25 mouse cellular contexts compared by ENCODE assay signal in the genomic region with DNA sequence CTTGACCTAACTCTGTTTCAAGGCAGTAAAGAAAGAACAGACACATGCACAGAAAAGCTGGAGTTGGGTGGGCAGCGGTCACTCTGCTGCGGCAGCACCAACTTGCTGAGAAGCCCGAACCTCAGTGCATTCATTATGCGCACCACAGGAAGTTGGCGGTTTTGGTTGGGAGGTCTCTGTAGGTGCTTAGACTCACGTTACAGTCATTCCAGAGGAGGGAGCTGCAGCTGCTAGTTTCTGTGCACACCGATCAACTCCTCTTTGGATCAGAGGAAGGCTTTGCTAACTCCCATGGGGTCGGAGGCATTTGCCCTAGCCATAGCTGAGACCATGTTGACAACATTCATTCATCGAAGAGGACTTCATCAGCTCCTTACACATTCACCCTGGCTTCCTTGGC. TPM values are rescaled to one million over a fixed set of nuclear protein-coding genes. Genes with fewer than 3 reads are reported as not detected.
DNase-seq lines count a peak whose midpoint lies in the region; ATAC-seq lines count a peak whose summit lies in the region.
"Had no signal": no experiment of that assay in that cellular context is flagged by ENCODE, and none has a peak within 500 bp of the region (broad histone marks: within the 10 kb centered on the region; RNA-seq: fewer than 3 reads in every experiment).

No protein-coding gene starts in this region.

- 80% methylated on average over 9 of the region's 9 CpGs for WGBS in midbrain, embryonic 10.5 days

- H3K36me3 ChIP-seq in midbrain, embryonic 10.5 days = no peaks in the 10 kb centered on the region
- H3K36me3 ChIP-seq: embryonic facial prominence, embryonic 15.5 days; forebrain, embryonic 10.5 days; heart, embryonic 10.5 days had no signal

- ATAC-seq in CD4-positive, CD25-positive, alpha-beta regulatory T cell, adult 4 months = no peak
- ATAC-seq: forebrain, embryonic 14.5 days had no signal

- H3K9me3 ChIP-seq in midbrain, embryonic 10.5 days (replicated peaks) = no peaks in the 10 kb centered on the region
- H3K9me3 ChIP-seq: embryonic facial prominence, embryonic 15.5 days; forebrain, embryonic 10.5 days; heart, embryonic 10.5 days had no signal

- DNase-seq in CD4-positive, CD25-positive, alpha-beta regulatory T cell, adult 2 months (ENCODE audit: low read depth, low spot score) = peak; percentile 37
- DNase-seq in thymus, postnatal 14 days = peak; percentile 40
- no peak for DNase-seq in thymus, adult 18-20 months
- peak; percentile 39 for DNase-seq in induced T-regulatory cell, adult 2 months (ENCODE audit: low read depth)
- no peak for DNase-seq in left cerebral cortex, adult 9 months (ENCODE audit: low spot score in 2 of 2)
- no peak for DNase-seq in midbrain, embryonic 10.5 days (ENCODE audit: low spot score)
- no peak for DNase-seq in gastrocnemius, postnatal 25 days
- DNase-seq: adrenal gland, postnatal 10 days; B cell, adult 2 months; cerebellum, adult 11 months; cerebellum, adult 8-10 months; cerebellum, postnatal 14 days; embryo, embryonic 11 days; gastrocnemius, adult 2 months; gastrocnemius, postnatal 36 days; heart, adult 18-20 months; heart, postnatal 10 days had no signal

- no peak overlapping the region for H3K27ac ChIP-seq in midbrain, embryonic 10.5 days (replicated peaks)
- H3K27ac ChIP-seq: embryonic facial prominence, embryonic 15.5 days; forebrain, embryonic 10.5 days; gastrocnemius, adult 2 months; heart, embryonic 10.5 days; hindbrain, embryonic 14.5 days had no signal

- H3K4me3 ChIP-seq in midbrain, embryonic 10.5 days = no peak overlapping the region
- H3K4me3 ChIP-seq: embryonic facial prominence, embryonic 15.5 days; erythroblast, embryonic 14.5 days; forebrain, embryonic 10.5 days; gastrocnemius, adult 2 months; heart, embryonic 10.5 days had no signal

- H3K27me3 ChIP-seq in midbrain, embryonic 10.5 days (ENCODE audit: low read depth, poor library complexity, severe bottlenecking) = peaks cover 16% of the 10 kb centered on the region; the same call in 1 of the 2 replicates
- H3K27me3 ChIP-seq: embryonic facial prominence, embryonic 15.5 days had no signal

- H3K4me1 ChIP-seq in midbrain, embryonic 10.5 days = peaks cover 19% of the 10 kb centered on the region

RNA-seq across cellular contexts. Expression of a gene that starts 45.3 kb away (rescaled TPM):
- polyA plus RNA-seq in CD4-positive, CD25-positive, alpha-beta regulatory T cell, adult 4 months (2017; shearing (Covaris generic)) = 100 to 1,000 TPM; 208 to 272 TPM
- polyA plus RNA-seq in midbrain, embryonic 10.5 days (2016; fragmentation: Nextera tagmentation; extraction: Ambion mirVana) = 58.4 and 60.6 TPM in 2 replicates
- total RNA-seq in gastrocnemius, postnatal 25 days (2021) = under 1 TPM; 0.13 to 0.35 TPM
- total RNA-seq: common myeloid progenitor, adult 5-6 weeks had no signal
- polyA plus RNA-seq: erythroblast, embryonic 14.5 days had no signal

Comparison
In these comparisons a context has a peak if more than half of its experiments do, and no peak if none do; other contexts are left out.
1. DNase-seq: peak in CD4-positive, CD25-positive, alpha-beta regulatory T cell, adult 2 months (single experiment), thymus, postnatal 14 days (single experiment) and induced T-regulatory cell, adult 2 months (single experiment); none in thymus, adult 18-20 months (0 of 2), left cerebral cortex, adult 9 months (0 of 2), midbrain, embryonic 10.5 days (single experiment) and gastrocnemius, postnatal 25 days (single experiment).